Mouse (Mus musculus) ES-Bruce4 (cell line): ENCODE data around the gene Auts2.

ENCODE experiments used
- CTCF ChIP-seq: IDR thresholded peaks from one replicate; pipeline ENCODE4 v1.8.1; 2011; ENCODE audit warnings: low read depth, low read length
- EP300 ChIP-seq: IDR thresholded peaks from 2 replicates; pipeline ENCODE4 v1.6.1; 2011; ENCODE audit warnings: low read depth, low read length; ENCODE audit not compliant: insufficient read depth
- POLR2A ChIP-seq: IDR thresholded peaks from one replicate; pipeline ENCODE4 v1.8.1; 2011; ENCODE audit warnings: low read length; ENCODE audit not compliant: insufficient read depth

GRCm38 (mm10) chr5:131815498-131815897 lies 727.6 kb downstream of the Auts2 start:
- no peak for TF ChIP-seq CTCF
- no peak for TF ChIP-seq EP300
- no peak for TF ChIP-seq POLR2A
